Mouse (Mus musculus): ENCODE results near the gene Mindy4. TPM values are rescaled to one million over a fixed set of nuclear protein-coding genes. Genes with fewer than 3 reads are reported as not detected.

The Mindy4 gene
- total and polyA plus RNA-seq, 3 experiments: 0.23 to 1.6 TPM; not detected in 1

GRCm38 (mm10) chr6:55337242-55337641 lies 134.1 kb downstream of the Mindy4 start:
- H3K27me3 ChIP-seq (ENCODE audit: control insufficient read depth in 1 of 2, insufficient read depth in 2 of 2, low read length in 2 of 2): no peaks in the 10 kb centered on the region
- DNase-seq (ENCODE audit: low read depth, low spot score): peak; percentile 67
- H3K9me3 ChIP-seq (replicated peaks; ENCODE audit: insufficient read depth, low read length): no peaks in the 10 kb centered on the region
- H3K4me3 ChIP-seq (ENCODE audit: control insufficient read depth in 1 of 2, insufficient read depth in 1 of 2, low read depth in 2 of 2, low read length in 2 of 2): peak overlapping the region; percentile 40 to 49
- H3K36me3 ChIP-seq (ENCODE audit: control insufficient read depth in 1 of 2, insufficient read depth in 2 of 2, low read length in 2 of 2): peaks cover 0 to 10% of the 10 kb centered on the region in 2 experiments; a peak in 2 of 4 replicates
- H3K9ac ChIP-seq (ENCODE audit: control insufficient read depth, low read depth, low read length, poor library complexity, severe bottlenecking): peak overlapping the region; percentile 46
- no peaks in the 10 kb centered on the region for H3K79me2 ChIP-seq (ENCODE audit: control insufficient read depth, insufficient read depth, low read length, poor library complexity)
- peaks cover 7 to 35% of the 10 kb centered on the region in 2 experiments; a peak in 3 of 4 replicates for H3K4me1 ChIP-seq (ENCODE audit: control insufficient read depth in 1 of 2, insufficient read depth in 2 of 2, low read length in 2 of 2)
- H3K27ac ChIP-seq (ENCODE audit: control insufficient read depth, low read depth, low read length): peak overlapping the region; percentile 68
- no peak for TF ChIP-seq USF2 (IDR thresholded peaks at IDR 0.05; ENCODE audit: borderline replicate concordance in 1 of 2, insufficient read depth in 1 of 2, low read depth in 1 of 2, low read length in 2 of 2)
- no peak for TF ChIP-seq ZC3H11A (IDR thresholded peaks at IDR 0.05; ENCODE audit: low read depth, low read length)
- no peak for TF ChIP-seq ZNF384 (IDR thresholded peaks at IDR 0.05; ENCODE audit: low read depth, low read length)
- TF ChIP-seq NELFE (IDR thresholded peaks at IDR 0.05; ENCODE audit: low read depth, low read length): no peak; the same call in 1 of the 2 replicates
- no peak for TF ChIP-seq CHD1 (IDR thresholded peaks at IDR 0.05; ENCODE audit: low read depth, low read length)
- no peak for TF ChIP-seq MAFK (IDR thresholded peaks at IDR 0.05; ENCODE audit: borderline replicate concordance, low read depth, low read length)
- TF ChIP-seq GATA1 (IDR thresholded peaks at IDR 0.05; ENCODE audit: low read depth, low read length): peak; percentile 73
- TF ChIP-seq MXI1 (IDR thresholded peaks at IDR 0.05; ENCODE audit: low read depth, low read length): no peak; the same call in 1 of the 2 replicates
- TF ChIP-seq TCF12 (IDR thresholded peaks at IDR 0.05; ENCODE audit: low read depth, low read length): peak; percentile 63
- no peak for TF ChIP-seq ZMIZ1 (IDR thresholded peaks at IDR 0.05; ENCODE audit: low read depth, low read length)
- TF ChIP-seq MYC (IDR thresholded peaks at IDR 0.05; ENCODE audit: low read depth, low read length): no peak
- TF ChIP-seq E2F4 (IDR thresholded peaks at IDR 0.05; ENCODE audit: borderline replicate concordance, low read depth, low read length): no peak
- TF ChIP-seq TBP (IDR thresholded peaks at IDR 0.05; ENCODE audit: low read depth, low read length): no peak
- no peak for TF ChIP-seq MAZ (IDR thresholded peaks at IDR 0.05; ENCODE audit: low read depth, low read length)
- no peak for TF ChIP-seq CTCF (IDR thresholded peaks at IDR 0.05 in 2 of 3, conservative IDR thresholded peaks at IDR 0.05 in 1 of 3; ENCODE audit: control insufficient read depth in 1 of 3, insufficient read depth in 1 of 3, low read depth in 2 of 3, low read length in 3 of 3, poor library complexity in 1 of 3, severe bottlenecking in 1 of 3)
- 0 out of 2 replicates have a peak, but pooled peaks have one; percentile 48 for TF ChIP-seq BHLHE40 (IDR thresholded peaks at IDR 0.05; ENCODE audit: borderline replicate concordance, low read depth, low read length)
- TF ChIP-seq MAX (IDR thresholded peaks at IDR 0.05; ENCODE audit: low read length): no peak
- no peak for TF ChIP-seq ELF1 (IDR thresholded peaks at IDR 0.05; ENCODE audit: low read depth, low read length)
- no peak for TF ChIP-seq GABPA (IDR thresholded peaks at IDR 0.05; ENCODE audit: low read depth, low read length)
- TF ChIP-seq MEF2A (IDR thresholded peaks at IDR 0.05; ENCODE audit: extremely low read depth, insufficient replicate concordance, low read depth, low read length, poor library complexity, severe bottlenecking): no peak
- peak; percentile 41 for TF ChIP-seq TAL1 (IDR thresholded peaks at IDR 0.05; ENCODE audit: low read length)
- TF ChIP-seq POLR2A (IDR thresholded peaks at IDR 0.05; ENCODE audit: control insufficient read depth in 1 of 2, insufficient read depth in 1 of 2, low read depth in 1 of 2, low read length in 2 of 2, poor library complexity in 1 of 2): no peak
- peak; percentile 43; the same call in 1 of the 2 replicates for TF ChIP-seq RCOR1 (IDR thresholded peaks at IDR 0.05; ENCODE audit: low read depth, low read length)
- TF ChIP-seq CHD2 (IDR thresholded peaks at IDR 0.05; ENCODE audit: low read length): no peak
- TF ChIP-seq POLR2AphosphoS2 (IDR thresholded peaks at IDR 0.05; ENCODE audit: low read length): no peak
- no peak for TF ChIP-seq JUND (IDR thresholded peaks at IDR 0.05; ENCODE audit: low read depth, low read length)
- TF ChIP-seq SIN3A (IDR thresholded peaks at IDR 0.05; ENCODE audit: low read length): peak; percentile 37; the same call in 1 of the 2 replicates
- 0 out of 2 replicates have a peak, but pooled peaks have one; percentile 52 for TF ChIP-seq UBTF (IDR thresholded peaks at IDR 0.05; ENCODE audit: borderline replicate concordance, insufficient read depth, low read depth, low read length)
- TF ChIP-seq POLR2AphosphoS5 (IDR thresholded peaks at IDR 0.05; ENCODE audit: borderline replicate concordance, low read depth, low read length): no peak
- TF ChIP-seq ZKSCAN1 (IDR thresholded peaks at IDR 0.05; ENCODE audit: low read depth, low read length): no peak
- TF ChIP-seq HCFC1 (IDR thresholded peaks at IDR 0.05; ENCODE audit: low read depth, low read length): no peak
- TF ChIP-seq SMC3 (IDR thresholded peaks at IDR 0.05; ENCODE audit: low read depth, low read length): no peak
- TF ChIP-seq USF1 (IDR thresholded peaks at IDR 0.05; ENCODE audit: low read depth, low read length): no peak
- TF ChIP-seq MYB (IDR thresholded peaks at IDR 0.05; ENCODE audit: low read depth, low read length): no peak
- TF ChIP-seq ETS1 (IDR thresholded peaks at IDR 0.05; ENCODE audit: low read depth, low read length): no peak
- TF ChIP-seq RAD21 (IDR thresholded peaks at IDR 0.05; ENCODE audit: low read depth, low read length): no peak
- TF ChIP-seq NRF1 (IDR thresholded peaks at IDR 0.05; ENCODE audit: insufficient read depth, low read depth, low read length, poor library complexity, severe bottlenecking): no peak
- TF ChIP-seq KAT2A (conservative IDR thresholded peaks at IDR 0.05; ENCODE audit: low read depth, low read length): no peak

All from MEL (cell line).